Mouse (Mus musculus): ENCODE data around the gene Eif5a.
A peak's percentile ranks its signal among the peaks of the same experiment; 100 is the strongest.
"Not testable (repeated sequence)": the region's sequence is repeated elsewhere in the genome, so short reads cannot be mapped to it uniquely, and the experiment has no call there.

Gene Eif5a

GRCm38 (mm10) chr11:69945997-69946891, 24.5 kb upstream of the Eif5a start:
- DNase-seq: no peak

GRCm38 (mm10) chr11:69945216-69945615, 23.5 kb upstream of the Eif5a start:
- no peak for DNase-seq

GRCm38 (mm10) chr11:69940962-69941361, 19.2 kb upstream of the Eif5a start:
- DNase-seq: no peak

- no peak for DNase-seq
These were observed 18.0 kb upstream of the Eif5a start for GRCm38 (mm10) chr11:69939731-69940130.

GRCm38 (mm10) chr11:69939181-69939580, 17.4 kb upstream of the Eif5a start:
- DNase-seq: no peak

GRCm38 (mm10) chr11:69938401-69938979, 16.7 kb upstream of the Eif5a start:
- DNase-seq: no peak

GRCm38 (mm10) chr11:69937834-69938233, 16.1 kb upstream of the Eif5a start:
- no peak for DNase-seq

- DNase-seq: no peak
These were observed 15.6 kb upstream of the Eif5a start for GRCm38 (mm10) chr11:69937385-69937784.

- DNase-seq: no peak
These were observed 15.1 kb upstream of the Eif5a start for GRCm38 (mm10) chr11:69936714-69937347.

GRCm38 (mm10) chr11:69936156-69936555, 14.4 kb upstream of the Eif5a start:
- DNase-seq: no peak

- DNase-seq: peak; percentile 89
These were observed 13.6 kb upstream of the Eif5a start, which contains the start of gene Ybx2 for GRCm38 (mm10) chr11:69935137-69935879. Gene Ybx2 (plus strand): TSS chr11:69935796.

GRCm38 (mm10) chr11:69934681-69935080, 12.9 kb upstream of the Eif5a start:
- DNase-seq: no peak

- DNase-seq: peak; percentile 82
These were observed 12.4 kb upstream of the Eif5a start for GRCm38 (mm10) chr11:69934169-69934568.

GRCm38 (mm10) chr11:69933066-69933465, 11.3 kb upstream of the Eif5a start:
- DNase-seq: no peak

- DNase-seq: no peak
These were observed 10.5 kb upstream of the Eif5a start for GRCm38 (mm10) chr11:69932254-69932653.

- DNase-seq: no peak
These were observed 10.0 kb upstream of the Eif5a start for GRCm38 (mm10) chr11:69931769-69932168.

- DNase-seq: no peak
These were observed 9.3 kb upstream of the Eif5a start for GRCm38 (mm10) chr11:69930967-69931537.

GRCm38 (mm10) chr11:69930176-69930575, 8.4 kb upstream of the Eif5a start:
- not testable (repeated sequence) for DNase-seq

GRCm38 (mm10) chr11:69929712-69930111, 8.0 kb upstream of the Eif5a start:
- DNase-seq: no peak

- DNase-seq: no peak
These were observed 5.7 kb upstream of the Eif5a start for GRCm38 (mm10) chr11:69927501-69927900.

GRCm38 (mm10) chr11:69922796-69923195, 1.0 kb upstream of the Eif5a start:
- DNase-seq: no peak

GRCm38 (mm10) chr11:69922012-69922756, 426 bp upstream of the Eif5a start:
- DNase-seq: no peak

Data from right cerebral cortex, postnatal 25 days (tissue).